Mouse (Mus musculus) lung, postnatal 0 days (tissue): ENCODE measurements at regions not wholly inside any gene's neighbourhood (a gene's known extent, or its start where the extent isn't known, plus 50 kb on each side); places are given as distances from the start of the nearest gene placed in this dataset.

Source experiments
- ATAC-seq: fragments of 200-750 bp; cut with Nextera tagmentation; 2 replicates; pipeline ENCODE4 v1.8.0; 2017; ENCODE audit warnings: moderate library complexity
- DNase-seq: peaks from one replicate; pipeline ENCODE4 v3.0.0-alpha.2; 2016; ENCODE audit warnings: low spot score
- H3K27ac ChIP-seq: fragments of 300-500 bp; sonication (generic); 2 replicates; pipeline ENCODE4 v1.5.1; 2014; ENCODE audit warnings: antibody characterized with exemption, mild to moderate bottlenecking, low read length, mixed read lengths
- H3K27me3 ChIP-seq: fragments of 300-500 bp; sonication (generic); replicated peaks from 2 replicates; pipeline ENCODE4 v1.6.1; 2014; ENCODE audit warnings: low read length, mixed read lengths; ENCODE audit not compliant: insufficient read depth
- H3K36me3 ChIP-seq: fragments of 300-500 bp; sonication (generic); 2 replicates; pipeline ENCODE4 v1.6.1; 2014; ENCODE audit warnings: low read length, mixed read lengths; ENCODE audit not compliant: insufficient read depth
- H3K4me1 ChIP-seq: fragments of 300-500 bp; sonication (generic); 2 replicates; pipeline ENCODE4 v1.6.1; 2014; ENCODE audit warnings: antibody characterized with exemption, low read depth, low read length, mixed read lengths; ENCODE audit not compliant: insufficient read depth
- H3K4me2 ChIP-seq: fragments of 300-500 bp; sonication (generic); replicated peaks from 2 replicates; pipeline ENCODE4 v1.6.1; 2014; ENCODE audit warnings: low read depth, mild to moderate bottlenecking, low read length, moderate library complexity, mixed read lengths
- H3K4me3 ChIP-seq: fragments of 300-500 bp; sonication (generic); 2 replicates; pipeline ENCODE4 v1.5.1; 2014; ENCODE audit warnings: low read depth, low read length
- H3K9ac ChIP-seq: fragments of 300-500 bp; sonication (generic); replicated peaks from 2 replicates; pipeline ENCODE4 v1.6.1; 2014; ENCODE audit warnings: low read depth, mild to moderate bottlenecking
- H3K9me3 ChIP-seq: fragments of 300-500 bp; sonication (generic); 2 replicates; pipeline ENCODE4 v1.6.1; 2016; ENCODE audit warnings: low read length, mixed read lengths
- CTCF ChIP-seq: IDR thresholded peaks from 2 replicates; pipeline ENCODE4 v1.5.1; 2016; ENCODE audit warnings: antibody characterized with exemption, mild to moderate bottlenecking
- EP300 ChIP-seq: IDR thresholded peaks from 2 replicates; pipeline ENCODE4 v1.6.1; 2016; ENCODE audit warnings: antibody characterized with exemption, mild to moderate bottlenecking, control low read depth
- WGBS: fragments of 180-500 bp; shearing (Covaris S2); extraction: QIAGEN DNeasy Blood & Tissue Kit; methylation state at CpG from one replicate; pipeline ENCODE4 v1.1.7; 2014; 5-methylcytosine and 5-hydroxymethylcytosine counted together

DNA sequence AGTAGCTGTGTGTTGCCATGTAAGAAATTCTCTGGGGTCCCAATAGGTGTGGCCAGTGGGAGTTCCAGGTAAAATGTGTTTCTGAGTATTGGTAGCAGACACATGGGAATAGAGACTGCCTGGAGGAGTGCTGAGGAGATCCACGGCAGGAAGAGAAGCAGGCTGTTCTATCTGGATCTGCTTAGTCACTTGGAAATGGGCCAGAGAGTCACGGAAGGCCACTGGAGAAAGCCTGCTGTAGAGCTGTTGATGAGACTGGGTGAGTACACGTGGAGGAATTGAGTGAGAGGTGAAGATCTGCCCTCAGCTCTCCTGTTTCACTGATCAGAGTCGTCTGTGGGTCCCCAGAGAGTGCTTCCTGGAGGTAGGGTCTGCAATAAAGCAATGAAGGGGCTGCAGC is 120.2 kb downstream of the Tm4sf1 start:
- 33% methylated on average over 4 of the region's 4 CpGs for WGBS
- DNase-seq (peak; percentile 12), ATAC-seq (no peak)
- Histone ChIP-seq H3K9me3 (no peaks in the 10 kb centered on the region), H3K4me2 (no peak overlapping the region), H3K9ac (no peak overlapping the region), H3K4me1 (no peaks in the 10 kb centered on the region), H3K4me3 (no peak overlapping the region), H3K27me3 (no peaks in the 10 kb centered on the region), H3K36me3 (no peaks in the 10 kb centered on the region), H3K27ac (no peak overlapping the region)
- TF ChIP-seq EP300 (no peak), CTCF (no peak)

- no peaks in the 10 kb centered on the region for H3K4me1 ChIP-seq
- H3K4me2 ChIP-seq: no peak overlapping the region
- H3K9ac ChIP-seq: no peak overlapping the region
- H3K27me3 ChIP-seq: no peaks in the 10 kb centered on the region
- H3K27ac ChIP-seq: no peak overlapping the region
- no peak overlapping the region for H3K4me3 ChIP-seq
- ATAC-seq: no peak
- H3K36me3 ChIP-seq: no peaks in the 10 kb centered on the region
- WGBS: 60% methylated on average over 4 of the region's 4 CpGs
- no peaks in the 10 kb centered on the region for H3K9me3 ChIP-seq
- DNase-seq: no peak
- no peak for TF ChIP-seq CTCF
- no peak for TF ChIP-seq EP300
These were observed 148.4 kb downstream of the Tm4sf1 start for GRCm38 (mm10) chr3:57153177-57153948.

GRCm38 (mm10) chr3:57149156-57149555 is 152.6 kb downstream of the Tm4sf1 start:
- Histone ChIP-seq H3K4me3 (no peak overlapping the region), H3K27ac (no peak overlapping the region), H3K9ac (no peak overlapping the region), H3K4me1 (no peaks in the 10 kb centered on the region), H3K36me3 (no peaks in the 10 kb centered on the region), H3K27me3 (no peaks in the 10 kb centered on the region), H3K4me2 (no peak overlapping the region), H3K9me3 (no peaks in the 10 kb centered on the region)
- 75% methylated on average over 3 of the region's 3 CpGs for WGBS
- no peak for DNase-seq
- no peak for ATAC-seq
- no peak for TF ChIP-seq CTCF
- TF ChIP-seq EP300: no peak

DNA sequence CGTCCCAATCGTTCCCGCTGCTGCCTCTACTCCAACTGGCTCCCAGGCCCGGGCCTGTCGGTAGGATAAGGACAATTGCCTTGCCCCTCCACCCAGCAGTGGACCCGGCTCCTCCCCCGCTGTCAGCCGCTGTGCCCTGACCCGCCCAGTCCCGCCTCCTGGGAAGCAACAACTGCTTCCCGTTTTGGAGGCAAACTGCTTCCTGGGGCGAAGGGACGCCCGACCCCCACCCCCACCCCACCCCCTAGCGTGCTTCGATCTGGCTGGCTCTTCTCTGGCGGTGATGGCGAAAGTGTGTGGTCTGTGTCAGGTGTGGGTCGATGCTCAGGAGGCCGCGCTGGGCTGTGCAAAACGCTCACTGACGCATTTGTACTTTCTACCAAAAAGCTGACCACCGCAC is 164.9 kb downstream of the Tm4sf1 start:
- H3K9me3 ChIP-seq: no peaks in the 10 kb centered on the region
- TF ChIP-seq EP300 (no peak), CTCF (no peak)
- 17% methylated on average over 24 of the region's 24 CpGs for WGBS
- H3K36me3 ChIP-seq: no peaks in the 10 kb centered on the region
- ATAC-seq (peak; percentile 83), DNase-seq (peak; percentile 31)
- no peaks in the 10 kb centered on the region for H3K4me1 ChIP-seq
- no peak overlapping the region for H3K27ac ChIP-seq
- H3K27me3 ChIP-seq: no peaks in the 10 kb centered on the region
- H3K9ac ChIP-seq: no peak overlapping the region
- peak overlapping the region; percentile 54 for H3K4me2 ChIP-seq
- peak overlapping the region; percentile 20; the same call in 1 of the 2 replicates for H3K4me3 ChIP-seq

GRCm38 (mm10) chr3:57128606-57129005 is 173.2 kb downstream of the Tm4sf1 start:
- no peak for TF ChIP-seq CTCF
- no peak for TF ChIP-seq EP300
- H3K9me3 ChIP-seq: no peaks in the 10 kb centered on the region
- DNase-seq: no peak
- H3K27ac ChIP-seq: no peak overlapping the region
- H3K9ac ChIP-seq: no peak overlapping the region
- H3K36me3 ChIP-seq: no peaks in the 10 kb centered on the region
- no peak for ATAC-seq
- no peak overlapping the region for H3K4me2 ChIP-seq
- no peaks in the 10 kb centered on the region for H3K27me3 ChIP-seq
- WGBS: 71% methylated on average over 2 of the region's 2 CpGs
- no peak overlapping the region for H3K4me3 ChIP-seq
- H3K4me1 ChIP-seq: no peaks in the 10 kb centered on the region

DNA sequence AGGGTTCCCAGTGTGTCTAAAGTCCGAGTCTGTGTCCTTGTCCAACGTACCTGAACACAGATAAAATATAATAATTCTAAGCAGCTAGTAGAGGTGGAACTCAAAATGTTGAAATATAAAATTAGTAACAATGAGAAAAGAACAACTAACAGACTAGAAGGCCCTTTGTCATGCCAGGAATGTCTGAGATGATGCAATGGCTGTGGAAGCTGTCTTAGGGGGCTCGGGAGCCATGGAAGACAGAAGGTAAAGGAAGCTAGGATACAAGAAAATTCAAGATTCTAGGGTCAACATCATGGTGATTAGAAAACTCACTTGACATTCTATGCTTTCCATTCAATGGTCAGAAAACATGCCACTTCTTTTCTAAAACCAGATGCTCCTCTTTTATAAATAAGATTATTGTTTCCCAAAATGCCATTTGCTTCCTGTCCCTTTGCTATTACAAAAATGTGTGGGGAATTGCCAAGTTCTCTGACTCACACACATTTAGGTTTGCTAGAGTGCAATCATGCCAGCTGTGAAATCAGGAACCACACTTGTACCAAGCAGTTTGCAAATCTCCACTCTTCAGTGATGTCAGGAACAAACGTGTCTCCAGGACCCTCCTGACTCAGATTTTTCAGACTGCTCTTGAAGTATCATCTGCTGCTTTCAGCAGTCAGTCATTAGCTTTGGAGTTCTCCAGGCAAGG is 175.8 kb downstream of the Tm4sf1 start:
- H3K9ac ChIP-seq: no peak overlapping the region
- H3K9me3 ChIP-seq: no peaks in the 10 kb centered on the region
- H3K4me1 ChIP-seq: no peaks in the 10 kb centered on the region
- no peaks in the 10 kb centered on the region for H3K27me3 ChIP-seq
- 60% methylated on average over 4 of the region's 4 CpGs for WGBS
- TF ChIP-seq EP300: no peak
- no peak for TF ChIP-seq CTCF
- ATAC-seq (no peak), DNase-seq (no peak)
- H3K4me2 ChIP-seq: no peak overlapping the region
- no peak overlapping the region for H3K27ac ChIP-seq
- no peaks in the 10 kb centered on the region for H3K36me3 ChIP-seq
- H3K4me3 ChIP-seq: no peak overlapping the region
